Mouse (Mus musculus): ENCODE measurements around the gene Shisa5. TPM values are rescaled to one million over a fixed set of nuclear protein-coding genes. Genes with fewer than 3 reads are reported as not detected.
A peak's percentile ranks its signal among the peaks of the same experiment; 100 is the strongest.

Gene Shisa5
- polyA plus RNA-seq, 1 experiment: 83.1 TPM

DNA sequence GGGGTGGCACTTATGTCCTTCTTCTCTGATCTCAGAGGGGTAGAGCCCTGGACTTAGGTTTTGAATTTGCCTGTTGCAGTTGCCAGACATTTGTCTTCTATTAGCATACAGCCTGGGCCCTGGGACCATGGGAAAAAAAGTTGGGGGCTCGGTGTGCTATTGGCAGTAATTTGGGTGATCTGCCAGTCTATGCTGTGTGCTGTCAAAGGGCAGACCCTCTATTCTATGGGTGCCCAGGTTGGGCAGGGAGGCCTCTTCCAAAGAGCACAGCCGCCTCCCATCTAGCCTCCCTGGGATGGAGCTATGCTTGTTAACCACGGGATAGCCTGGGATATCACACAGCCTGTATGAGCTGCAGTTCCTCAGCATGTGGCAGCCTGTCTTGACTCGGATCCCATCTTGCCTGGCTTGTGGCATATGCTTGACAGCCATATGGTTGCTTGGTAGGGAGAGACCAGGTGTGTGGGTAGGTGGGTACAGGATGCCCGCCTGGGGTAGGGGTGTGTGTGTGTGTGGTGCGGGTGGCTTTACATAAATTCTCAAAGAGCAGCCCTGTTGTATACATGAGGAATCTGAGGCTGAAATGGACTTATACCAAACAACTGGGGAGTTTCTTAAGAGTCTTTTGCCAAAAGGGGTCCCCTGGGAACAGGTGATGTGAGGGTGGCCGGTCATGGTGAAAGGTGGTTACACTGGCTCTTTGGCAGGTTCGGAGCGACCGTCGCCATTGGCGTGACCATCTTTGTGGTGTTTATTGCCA is 17.1 kb downstream of the Shisa5 start:
- TF ChIP-seq CTCF (IDR thresholded peaks at IDR 0.05; ENCODE audit: borderline replicate concordance, extremely low read depth, insufficient read depth, insufficient read length) (no peak), POLR2A (IDR thresholded peaks at IDR 0.05; ENCODE audit: borderline replicate concordance, extremely low read depth, insufficient read depth, insufficient read length, poor library complexity, severe bottlenecking) (no peak)
- no peak for DNase-seq (ENCODE audit: low read depth)

DNA sequence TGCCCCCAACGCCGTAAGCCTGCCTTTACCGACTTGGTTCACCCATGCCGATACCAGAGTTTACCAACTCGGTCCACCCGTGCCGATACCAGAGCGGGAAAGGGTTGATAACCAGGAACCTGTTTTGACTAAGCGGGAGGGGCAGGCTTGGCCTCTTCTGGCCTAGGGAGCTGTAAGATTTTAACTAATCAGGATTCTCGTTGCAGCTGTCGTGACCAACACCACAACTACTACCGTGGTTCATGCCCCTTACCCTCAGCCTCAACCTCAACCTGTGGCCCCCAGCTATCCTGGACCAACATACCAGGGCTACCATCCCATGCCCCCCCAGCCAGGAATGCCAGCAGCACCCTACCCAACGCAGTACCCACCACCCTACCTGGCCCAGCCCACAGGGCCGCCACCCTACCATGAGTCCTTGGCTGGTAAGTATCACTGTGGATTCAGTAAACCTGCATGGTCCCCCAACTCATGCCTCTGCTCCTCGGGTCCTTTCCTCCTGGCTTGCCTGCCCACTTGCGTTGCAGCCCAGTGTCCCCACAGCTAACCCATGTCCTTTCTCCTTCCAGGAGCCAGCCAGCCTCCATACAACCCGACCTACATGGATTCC is 17.8 kb downstream of the Shisa5 start:
- TF ChIP-seq POLR2A (IDR thresholded peaks at IDR 0.05; ENCODE audit: borderline replicate concordance, extremely low read depth, insufficient read depth, insufficient read length, poor library complexity, severe bottlenecking) (no peak), CTCF (IDR thresholded peaks at IDR 0.05; ENCODE audit: borderline replicate concordance, extremely low read depth, insufficient read depth, insufficient read length) (no peak)
- no peak for DNase-seq (ENCODE audit: low read depth)

DNA sequence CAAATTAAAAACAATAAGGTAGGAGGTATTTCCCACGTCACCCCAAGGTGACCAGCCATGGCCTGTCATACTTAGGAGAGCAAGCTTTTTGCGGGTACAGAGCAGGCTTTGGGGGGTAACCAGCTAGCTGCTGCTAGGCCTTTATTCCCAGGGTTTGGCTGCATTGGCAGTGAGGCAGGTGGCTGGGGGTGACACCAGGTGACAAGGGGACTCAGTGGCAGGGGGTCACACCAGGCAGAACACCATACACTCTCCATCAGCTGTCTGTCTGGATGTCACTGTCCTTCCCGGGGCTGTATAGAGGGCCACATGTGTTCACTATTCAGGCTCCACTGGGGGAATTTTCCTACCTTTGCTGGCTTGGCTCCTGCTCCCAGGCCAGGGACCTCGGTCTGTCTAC is 18.6 kb downstream of the Shisa5 start:
- no peak for DNase-seq (ENCODE audit: low read depth)
- TF ChIP-seq POLR2A (IDR thresholded peaks at IDR 0.05; ENCODE audit: borderline replicate concordance, extremely low read depth, insufficient read depth, insufficient read length, poor library complexity, severe bottlenecking): no peak
- TF ChIP-seq CTCF (IDR thresholded peaks at IDR 0.05; ENCODE audit: borderline replicate concordance, extremely low read depth, insufficient read depth, insufficient read length): no peak

DNA sequence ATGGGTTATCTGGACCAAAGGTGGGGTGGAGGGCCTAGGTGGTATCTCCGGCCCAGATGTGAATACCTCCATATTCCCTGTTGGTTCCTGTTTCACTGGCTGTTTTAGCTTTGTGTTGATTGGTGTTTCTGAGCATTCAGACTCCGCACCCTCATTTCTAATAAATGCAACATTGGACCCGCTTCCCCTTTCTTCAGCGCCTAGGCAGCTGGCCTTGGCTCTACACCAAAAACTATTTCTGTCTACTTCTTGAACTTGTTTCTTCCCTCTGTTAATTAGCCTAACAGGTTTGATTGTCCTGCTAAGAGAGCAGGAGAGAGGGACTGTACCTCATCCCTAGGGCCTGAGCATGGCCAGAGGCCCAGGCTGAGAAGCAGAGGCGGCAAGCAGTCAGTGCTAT is 19.2 kb downstream of the Shisa5 start:
- no peak for TF ChIP-seq CTCF (IDR thresholded peaks at IDR 0.05; ENCODE audit: borderline replicate concordance, extremely low read depth, insufficient read depth, insufficient read length)
- no peak for TF ChIP-seq POLR2A (IDR thresholded peaks at IDR 0.05; ENCODE audit: borderline replicate concordance, extremely low read depth, insufficient read depth, insufficient read length, poor library complexity, severe bottlenecking)
- DNase-seq (ENCODE audit: low read depth): no peak

DNA sequence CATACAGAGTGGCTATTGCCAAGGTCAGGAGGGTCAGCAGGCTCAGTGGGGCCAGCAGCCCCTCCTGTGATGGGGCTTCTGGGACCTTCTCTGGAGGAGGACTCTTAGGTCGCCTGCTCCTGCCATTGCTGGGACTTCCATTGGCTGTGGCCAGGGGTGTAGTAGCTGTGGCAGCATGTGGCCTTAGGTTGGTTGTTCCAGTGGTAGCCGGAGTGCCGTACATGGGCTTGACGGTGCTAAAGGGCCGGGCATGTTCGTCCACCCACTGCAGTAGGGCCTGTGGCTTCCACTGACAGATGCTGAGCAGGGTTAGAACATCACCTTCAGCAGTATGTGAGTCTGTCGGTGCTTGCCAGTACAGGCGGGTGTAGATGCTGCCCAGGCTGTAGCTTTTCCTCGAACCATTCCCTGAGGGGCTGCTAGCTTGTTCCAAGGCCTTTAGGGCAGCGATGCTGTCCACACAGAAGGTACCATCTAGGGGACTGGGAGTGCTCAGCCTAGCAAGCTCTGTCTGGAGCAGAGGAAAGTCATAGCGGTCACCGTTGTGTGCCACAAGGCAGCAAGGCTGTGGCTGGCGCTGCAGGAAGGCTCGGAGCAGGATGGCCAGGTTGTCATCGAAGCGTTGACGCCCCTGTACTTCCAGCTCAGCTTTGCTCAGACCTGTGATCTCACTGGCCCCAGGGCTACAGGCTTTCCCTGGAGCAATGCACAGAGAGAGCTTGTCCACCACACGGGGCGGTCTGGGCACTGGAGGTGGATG is 19.8 kb downstream of the Shisa5 start:
- DNase-seq (ENCODE audit: low read depth): no peak
- TF ChIP-seq POLR2A (IDR thresholded peaks at IDR 0.05; ENCODE audit: borderline replicate concordance, extremely low read depth, insufficient read depth, insufficient read length, poor library complexity, severe bottlenecking): no peak
- TF ChIP-seq CTCF (IDR thresholded peaks at IDR 0.05; ENCODE audit: borderline replicate concordance, extremely low read depth, insufficient read depth, insufficient read length): no peak

DNA sequence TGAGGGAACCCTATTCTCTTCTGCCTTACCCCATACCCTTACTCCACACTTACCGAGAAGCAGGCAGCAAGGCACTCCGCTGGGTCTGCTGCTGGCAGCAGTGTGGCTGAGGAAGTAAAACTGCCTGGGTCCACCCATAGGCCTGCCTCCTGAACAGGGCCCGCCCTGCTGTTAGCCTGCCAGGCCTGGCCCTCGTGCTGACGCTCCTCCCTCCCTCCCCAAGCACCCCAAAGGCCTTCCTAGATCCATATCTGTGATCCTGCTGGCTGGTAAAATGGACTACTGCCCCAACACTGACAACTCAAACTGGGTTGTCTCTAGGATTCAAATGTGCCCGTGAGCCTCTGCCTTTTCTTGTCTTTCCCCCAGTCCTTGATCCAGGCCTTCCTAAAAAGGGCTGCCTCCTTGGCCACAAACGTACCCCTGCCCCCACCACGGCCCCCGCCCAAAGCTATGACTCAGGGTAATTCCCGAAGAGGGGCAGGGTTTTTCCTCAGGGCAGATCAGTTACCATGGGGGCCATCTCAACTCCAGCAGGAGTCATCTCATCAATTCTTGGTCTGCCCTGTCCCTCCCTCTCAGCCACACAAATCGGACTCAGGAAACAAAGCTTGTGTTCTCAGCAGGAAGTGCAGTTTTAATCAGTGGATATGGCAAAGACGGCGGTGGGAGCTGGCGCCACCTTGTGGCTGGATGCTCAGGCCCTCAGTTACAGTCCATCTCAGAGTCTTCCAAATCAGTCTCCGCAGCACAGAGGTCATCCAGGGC is 21.0 kb downstream of the Shisa5 start, which contains the start of gene Trex1:
Gene Trex1 (minus strand): TSS at position 599 of the 768 bp plus-strand sequence.
- TF ChIP-seq CTCF (IDR thresholded peaks at IDR 0.05; ENCODE audit: borderline replicate concordance, extremely low read depth, insufficient read depth, insufficient read length) (peak; percentile 98), POLR2A (IDR thresholded peaks at IDR 0.05; ENCODE audit: borderline replicate concordance, extremely low read depth, insufficient read depth, insufficient read length, poor library complexity, severe bottlenecking) (no peak)
- DNase-seq (ENCODE audit: low read depth): peak; percentile 90

DNA sequence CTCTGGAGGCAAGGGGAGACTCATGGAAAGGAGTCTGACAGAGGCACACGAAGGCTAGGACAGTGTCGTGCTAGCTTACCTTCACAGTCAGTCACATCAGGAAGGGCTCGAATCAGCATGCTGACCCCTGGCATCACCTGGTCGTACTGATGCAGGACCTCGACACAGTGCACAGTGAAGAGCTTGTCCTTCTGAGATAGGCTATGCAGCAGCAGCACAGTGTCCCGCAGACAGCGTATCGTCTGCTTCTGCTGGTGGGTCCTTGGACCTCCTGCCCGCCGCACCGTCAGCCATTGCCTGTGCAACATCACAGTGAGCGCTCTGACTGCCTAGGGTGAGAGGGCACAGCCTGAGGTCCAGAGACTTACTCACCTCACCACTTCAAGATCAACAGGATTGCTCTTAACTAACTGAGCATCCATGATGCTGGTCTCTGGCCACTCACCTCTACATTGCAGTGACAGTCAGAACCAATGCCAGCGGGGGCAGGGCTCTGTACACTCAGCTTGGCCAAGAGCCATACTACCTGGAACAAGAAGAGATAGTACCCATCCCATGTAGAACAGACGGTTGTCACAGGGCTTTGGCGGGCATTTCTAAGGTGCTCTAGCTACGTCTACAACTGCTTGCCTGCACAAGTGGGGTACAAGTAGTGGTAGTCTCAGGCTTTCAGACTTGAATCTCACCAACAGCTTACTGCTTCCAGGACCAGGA is 22.0 kb downstream of the Shisa5 start:
- no peak for DNase-seq (ENCODE audit: low read depth)

DNA sequence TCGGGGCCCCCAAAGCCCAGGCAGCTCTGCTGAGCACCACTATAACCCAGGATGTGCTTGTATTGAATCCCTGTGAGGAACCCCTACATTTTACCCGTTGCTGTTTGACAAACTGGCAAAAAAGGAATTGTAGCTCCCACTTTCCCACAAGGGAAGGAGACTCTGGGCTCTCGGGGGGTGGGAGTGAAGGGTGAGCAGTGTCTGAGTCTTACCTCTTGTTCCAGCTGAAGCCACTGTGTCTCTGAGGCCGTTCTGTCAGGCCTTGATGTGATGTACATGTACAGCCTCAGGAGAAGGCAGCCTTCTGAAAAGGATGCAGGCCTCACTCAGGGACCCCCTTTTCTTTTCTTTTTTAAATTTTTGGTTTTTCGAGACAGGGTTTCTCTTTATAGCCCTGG is 22.5 kb downstream of the Shisa5 start:
- TF ChIP-seq POLR2A (IDR thresholded peaks at IDR 0.05; ENCODE audit: borderline replicate concordance, extremely low read depth, insufficient read depth, insufficient read length, poor library complexity, severe bottlenecking) (no peak), CTCF (IDR thresholded peaks at IDR 0.05; ENCODE audit: borderline replicate concordance, extremely low read depth, insufficient read depth, insufficient read length) (no peak)
- DNase-seq (ENCODE audit: low read depth): no peak

More for the DNA sequence above, 22.0 kb downstream of the Shisa5 start:
- TF ChIP-seq CTCF (IDR thresholded peaks at IDR 0.05; ENCODE audit: borderline replicate concordance, extremely low read depth, insufficient read depth, insufficient read length) (no peak), POLR2A (IDR thresholded peaks at IDR 0.05; ENCODE audit: borderline replicate concordance, extremely low read depth, insufficient read depth, insufficient read length, poor library complexity, severe bottlenecking) (no peak)

DNA sequence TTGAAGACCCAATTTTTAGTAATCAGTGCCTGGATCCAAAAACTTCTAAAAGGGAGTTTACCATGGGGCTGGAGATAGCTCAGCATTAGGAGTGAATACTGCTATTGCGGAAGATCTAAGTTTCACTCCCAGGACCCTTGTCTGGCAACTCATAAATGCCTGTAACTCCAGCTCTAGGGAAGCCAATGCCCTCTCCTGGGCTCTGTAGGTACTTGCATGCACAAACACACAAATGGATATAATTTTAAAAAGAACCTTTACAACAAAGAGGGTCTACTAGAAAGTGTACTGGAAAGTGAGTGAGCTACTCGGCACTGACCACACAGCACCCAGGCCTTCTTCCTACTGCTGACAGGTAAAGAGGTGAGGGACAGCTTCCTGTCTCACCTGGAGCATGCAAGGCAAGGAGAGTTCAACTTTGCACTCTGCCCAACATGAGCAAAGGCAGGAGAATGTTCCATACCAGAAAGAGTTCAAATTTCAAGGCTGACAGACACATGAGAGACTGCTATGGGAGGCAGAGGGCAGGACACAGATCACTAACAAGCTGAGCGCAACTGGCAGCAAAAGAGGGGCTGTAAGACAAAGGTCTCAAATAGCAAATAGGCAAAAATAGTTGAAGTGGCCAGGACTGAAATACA is 29.9 kb downstream of the Shisa5 start:
- TF ChIP-seq CTCF (IDR thresholded peaks at IDR 0.05; ENCODE audit: borderline replicate concordance, extremely low read depth, insufficient read depth, insufficient read length) (peak; percentile 17; the same call in 1 of the 2 replicates), POLR2A (IDR thresholded peaks at IDR 0.05; ENCODE audit: borderline replicate concordance, extremely low read depth, insufficient read depth, insufficient read length, poor library complexity, severe bottlenecking) (no peak)
- no peak for DNase-seq (ENCODE audit: low read depth)

Data from brain, embryonic 14.5 days (tissue).